Mouse (Mus musculus): ENCODE results near the gene Rem2.
A peak's percentile ranks its signal among the peaks of the same experiment; 100 is the strongest.

The Rem2 gene

DNA sequence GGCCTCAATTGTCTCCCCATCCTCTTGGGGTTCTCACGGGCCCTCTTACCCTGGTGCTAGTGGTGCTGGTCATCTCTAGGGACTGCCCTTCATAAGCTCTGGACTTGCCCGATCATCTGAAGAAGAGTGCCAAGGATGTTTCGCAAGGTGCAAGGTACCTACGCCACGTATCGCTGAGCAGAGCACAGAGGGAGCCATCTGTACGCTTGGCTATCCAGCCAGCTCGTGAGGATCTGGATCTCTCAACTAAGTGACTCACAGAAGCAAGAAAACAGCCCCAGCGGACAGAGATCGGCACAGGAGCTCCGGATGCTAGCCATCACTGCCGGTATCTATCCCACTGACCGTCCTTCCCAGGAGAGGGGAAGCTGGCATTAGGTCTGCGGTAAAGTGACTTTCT is 20.8 kb downstream of the Rem2 start:
- no peak for DNase-seq (ENCODE audit: low read depth, low spot score)
- no peaks in the 10 kb centered on the region for H3K27me3 ChIP-seq (ENCODE audit: control insufficient read depth, insufficient read depth, low read length, poor library complexity, severe bottlenecking)
- no peaks in the 10 kb centered on the region for H3K36me3 ChIP-seq (ENCODE audit: control insufficient read depth, insufficient read depth, low read length, poor library complexity, severe bottlenecking)

DNA sequence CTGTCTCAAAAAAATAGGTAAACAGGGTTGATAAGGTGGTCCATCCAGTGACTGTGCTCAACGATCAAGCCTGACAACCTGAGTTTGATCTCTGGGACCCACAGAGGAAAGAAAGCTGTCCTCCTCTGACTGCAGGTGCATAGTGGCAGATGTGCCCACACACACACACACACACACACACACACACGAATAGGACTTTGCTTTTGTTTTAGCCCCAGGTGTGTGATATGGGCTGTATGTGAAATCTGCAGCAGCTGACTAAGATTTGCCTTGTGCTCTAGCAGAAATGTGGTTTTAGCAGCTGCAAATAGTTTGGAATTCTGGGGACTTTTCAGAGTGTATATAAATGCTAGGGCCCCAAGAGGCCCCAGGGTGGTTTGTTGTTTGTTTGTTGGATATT is 23.4 kb downstream of the Rem2 start:
- H3K36me3 ChIP-seq (ENCODE audit: control insufficient read depth, insufficient read depth, low read length, poor library complexity, severe bottlenecking) = no peaks in the 10 kb centered on the region
- no peaks in the 10 kb centered on the region for H3K27me3 ChIP-seq (ENCODE audit: control insufficient read depth, insufficient read depth, low read length, poor library complexity, severe bottlenecking)
- no peak for DNase-seq (ENCODE audit: low read depth, low spot score)

DNA sequence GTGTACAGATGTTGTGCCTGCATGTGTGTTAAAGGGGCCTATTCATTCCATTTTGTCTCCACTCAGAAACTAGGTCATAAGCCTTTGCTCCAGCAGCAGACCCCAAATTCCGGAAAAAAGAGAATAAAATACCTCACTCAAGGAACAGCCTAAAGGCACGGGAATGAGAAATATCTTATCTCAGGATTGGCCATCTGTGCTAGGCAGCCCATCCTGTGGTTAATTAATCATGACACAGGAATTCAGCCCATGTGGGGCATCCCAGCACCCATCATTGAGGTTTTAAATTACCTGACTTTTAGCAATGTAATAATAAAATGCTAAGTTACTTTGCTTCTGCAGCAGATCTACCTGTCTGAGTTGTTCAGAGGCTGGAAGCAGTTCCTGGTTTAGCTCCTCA is 25.5 kb downstream of the Rem2 start:
- DNase-seq (ENCODE audit: low read depth, low spot score) = no peak
- Histone ChIP-seq H3K36me3 (ENCODE audit: control insufficient read depth, insufficient read depth, low read length, poor library complexity, severe bottlenecking) (no peaks in the 10 kb centered on the region), H3K27me3 (ENCODE audit: control insufficient read depth, insufficient read depth, low read length, poor library complexity, severe bottlenecking) (no peaks in the 10 kb centered on the region)

DNA sequence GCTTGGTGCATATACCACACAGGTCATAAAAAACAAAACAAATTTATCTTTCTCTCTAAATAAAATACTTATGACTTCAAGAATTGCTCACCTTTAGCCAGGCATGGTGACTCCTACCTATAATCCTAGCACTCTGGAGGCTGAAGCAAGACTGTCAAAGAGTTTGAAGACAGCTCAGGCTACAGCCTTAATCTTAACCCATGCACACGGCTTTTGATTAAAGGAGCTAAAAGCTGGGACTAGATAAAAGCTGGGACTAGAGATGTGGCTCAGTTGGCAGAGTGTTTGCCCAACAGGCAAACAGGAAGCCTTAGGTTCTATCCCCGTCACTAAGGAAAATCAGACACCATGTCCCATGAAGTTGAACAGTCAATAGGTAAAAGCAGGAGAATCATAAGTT is 27.2 kb downstream of the Rem2 start:
- no peak for DNase-seq (ENCODE audit: low read depth, low spot score)
- no peaks in the 10 kb centered on the region for H3K27me3 ChIP-seq (ENCODE audit: control insufficient read depth, insufficient read depth, low read length, poor library complexity, severe bottlenecking)
- peaks cover 9% of the 10 kb centered on the region for H3K36me3 ChIP-seq (ENCODE audit: control insufficient read depth, insufficient read depth, low read length, poor library complexity, severe bottlenecking)

DNA sequence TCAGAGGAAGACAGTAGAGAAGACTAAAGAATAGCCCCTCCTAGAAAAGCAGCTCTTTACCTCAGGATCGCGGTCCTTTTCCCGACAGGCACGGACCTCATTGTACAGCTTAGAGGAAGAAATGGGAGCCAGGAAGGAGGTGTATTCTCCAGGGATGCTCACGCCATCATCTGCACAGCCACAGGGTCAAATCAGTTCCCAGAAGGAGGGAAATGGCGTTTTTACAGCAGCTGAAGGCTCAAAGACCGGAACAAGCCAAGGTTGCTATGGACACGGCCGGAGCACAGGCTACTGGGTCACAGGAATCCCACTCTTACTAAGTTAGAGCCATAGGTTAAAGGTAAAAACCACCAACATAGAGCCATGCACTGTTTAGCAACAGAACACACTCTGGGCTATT is 33.9 kb downstream of the Rem2 start:
- no peak for DNase-seq (ENCODE audit: low read depth, low spot score)
- Histone ChIP-seq H3K27me3 (ENCODE audit: control insufficient read depth, insufficient read depth, low read length, poor library complexity, severe bottlenecking) (no peaks in the 10 kb centered on the region), H3K36me3 (ENCODE audit: control insufficient read depth, insufficient read depth, low read length, poor library complexity, severe bottlenecking) (peaks cover 25% of the 10 kb centered on the region)

DNA sequence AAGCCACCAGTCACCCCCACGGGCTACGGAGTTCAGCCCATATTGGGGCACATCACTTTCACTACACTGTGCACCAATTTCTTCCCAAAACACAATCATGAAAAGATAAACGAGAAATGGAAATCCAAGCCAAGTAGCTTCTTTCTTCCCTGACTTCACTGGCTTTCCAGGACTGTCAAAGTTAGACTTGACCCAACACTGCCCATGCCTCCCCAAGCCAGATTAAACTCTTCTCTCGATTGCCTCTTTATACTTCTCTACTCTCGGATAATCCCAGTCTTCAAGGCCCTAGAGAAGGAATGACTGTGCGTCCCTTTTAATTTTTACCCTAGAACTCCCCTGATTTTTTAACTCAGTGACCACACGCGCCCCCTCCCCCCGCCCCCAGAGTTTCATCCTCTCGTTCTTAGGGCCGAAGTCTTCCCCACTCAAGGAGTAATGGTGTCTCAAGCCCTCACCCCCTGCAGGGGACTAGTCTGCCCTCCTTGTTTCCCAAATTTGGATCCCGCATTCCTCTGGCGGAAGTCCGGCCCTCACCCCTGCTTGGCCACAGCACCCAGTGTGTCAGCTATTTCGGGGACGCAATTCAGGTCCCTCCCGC is 40.9 kb downstream of the Rem2 start:
- no peaks in the 10 kb centered on the region for H3K27me3 ChIP-seq (ENCODE audit: control insufficient read depth, insufficient read depth, low read length, poor library complexity, severe bottlenecking)
- no peak for DNase-seq (ENCODE audit: low read depth, low spot score)
- H3K36me3 ChIP-seq (ENCODE audit: control insufficient read depth, insufficient read depth, low read length, poor library complexity, severe bottlenecking) = peaks cover 6% of the 10 kb centered on the region

DNA sequence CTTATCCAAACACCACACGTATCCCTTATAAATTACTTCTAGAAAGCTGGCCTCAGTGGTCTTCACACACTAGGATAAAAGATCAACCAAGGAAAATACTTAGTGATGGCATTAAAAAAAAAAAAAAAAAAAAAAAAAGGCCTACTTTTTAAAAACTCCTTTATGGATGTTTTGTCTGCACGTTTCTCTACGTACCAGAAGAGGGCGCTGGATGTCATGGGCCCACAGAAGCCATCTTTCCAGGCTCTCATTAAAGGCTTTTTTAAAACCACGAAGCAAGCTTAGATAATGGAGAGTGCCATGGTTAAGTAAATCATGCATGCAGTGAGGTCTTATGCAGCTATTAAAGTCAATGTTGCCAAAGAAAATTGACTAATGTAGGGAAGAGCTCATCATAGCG is 47.7 kb downstream of the Rem2 start:
- Histone ChIP-seq H3K27me3 (ENCODE audit: control insufficient read depth, insufficient read depth, low read length, poor library complexity, severe bottlenecking) (no peaks in the 10 kb centered on the region), H3K36me3 (ENCODE audit: control insufficient read depth, insufficient read depth, low read length, poor library complexity, severe bottlenecking) (no peaks in the 10 kb centered on the region)
- peak; percentile 25 for DNase-seq (ENCODE audit: low read depth, low spot score)

DNA sequence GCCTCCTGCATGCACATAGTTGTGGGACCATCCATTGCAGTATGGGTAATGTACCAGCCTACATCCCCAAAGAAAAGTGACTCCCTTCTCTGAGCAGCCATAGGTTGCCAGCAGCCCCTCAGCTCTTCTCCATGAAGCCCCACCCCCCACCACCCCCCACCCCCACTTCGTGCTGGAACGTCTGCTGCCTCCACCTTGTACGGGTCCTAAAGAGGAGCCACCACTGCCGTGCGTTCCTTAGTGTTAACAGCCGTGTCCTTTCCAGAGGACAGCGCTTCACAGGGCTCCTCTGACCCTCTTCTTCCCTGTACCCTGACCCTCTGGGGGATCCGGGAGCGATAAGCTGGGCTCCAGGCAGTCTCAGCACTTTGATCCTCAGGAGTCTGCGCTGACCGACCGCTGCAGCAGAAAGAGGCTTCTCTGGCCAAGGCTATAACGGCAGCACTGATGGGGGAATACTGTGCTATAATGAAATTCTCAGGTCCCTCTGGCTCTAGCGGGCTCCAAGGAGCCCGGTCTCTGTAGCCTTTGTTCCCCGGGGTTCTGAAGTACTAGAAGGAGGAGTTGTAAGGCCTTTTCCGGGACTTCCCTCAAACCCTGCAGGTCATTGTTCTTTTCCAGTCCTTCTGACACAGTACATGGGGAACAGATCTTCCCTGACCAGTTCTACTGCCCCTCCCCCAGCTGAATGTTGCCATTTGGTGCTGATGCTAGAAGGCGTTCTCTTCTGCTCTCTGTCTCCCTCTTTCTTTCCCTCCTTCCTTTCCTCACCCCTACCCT is 51.5 kb downstream of the Rem2 start:
- H3K27me3 ChIP-seq (ENCODE audit: control insufficient read depth, insufficient read depth, low read length, poor library complexity, severe bottlenecking) = no peaks in the 10 kb centered on the region
- H3K36me3 ChIP-seq (ENCODE audit: control insufficient read depth, insufficient read depth, low read length, poor library complexity, severe bottlenecking) = no peaks in the 10 kb centered on the region
- DNase-seq (ENCODE audit: low read depth, low spot score) = no peak

DNA sequence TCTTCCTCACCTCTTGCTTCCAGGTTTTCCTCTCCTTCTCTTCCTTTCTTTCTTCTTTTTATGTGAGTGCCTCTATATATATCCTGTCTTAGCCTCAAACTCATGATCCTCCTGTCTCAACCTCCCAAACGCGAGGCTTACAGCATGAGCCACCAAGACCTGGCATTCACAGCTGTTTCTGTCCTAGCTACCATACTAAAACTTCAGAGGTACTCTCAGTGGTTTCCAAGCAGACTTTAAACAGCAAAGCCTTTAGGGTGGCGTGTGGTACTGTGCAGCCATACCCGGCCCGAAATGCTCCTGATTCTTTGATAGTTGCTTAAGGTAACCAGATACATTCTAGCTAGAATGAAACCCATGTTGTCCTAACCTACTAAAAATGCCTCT is 52.1 kb downstream of the Rem2 start:
- no peaks in the 10 kb centered on the region for H3K36me3 ChIP-seq (ENCODE audit: control insufficient read depth, insufficient read depth, low read length, poor library complexity, severe bottlenecking)
- H3K27me3 ChIP-seq (ENCODE audit: control insufficient read depth, insufficient read depth, low read length, poor library complexity, severe bottlenecking) = no peaks in the 10 kb centered on the region
- no peak for DNase-seq (ENCODE audit: low read depth, low spot score)

DNA sequence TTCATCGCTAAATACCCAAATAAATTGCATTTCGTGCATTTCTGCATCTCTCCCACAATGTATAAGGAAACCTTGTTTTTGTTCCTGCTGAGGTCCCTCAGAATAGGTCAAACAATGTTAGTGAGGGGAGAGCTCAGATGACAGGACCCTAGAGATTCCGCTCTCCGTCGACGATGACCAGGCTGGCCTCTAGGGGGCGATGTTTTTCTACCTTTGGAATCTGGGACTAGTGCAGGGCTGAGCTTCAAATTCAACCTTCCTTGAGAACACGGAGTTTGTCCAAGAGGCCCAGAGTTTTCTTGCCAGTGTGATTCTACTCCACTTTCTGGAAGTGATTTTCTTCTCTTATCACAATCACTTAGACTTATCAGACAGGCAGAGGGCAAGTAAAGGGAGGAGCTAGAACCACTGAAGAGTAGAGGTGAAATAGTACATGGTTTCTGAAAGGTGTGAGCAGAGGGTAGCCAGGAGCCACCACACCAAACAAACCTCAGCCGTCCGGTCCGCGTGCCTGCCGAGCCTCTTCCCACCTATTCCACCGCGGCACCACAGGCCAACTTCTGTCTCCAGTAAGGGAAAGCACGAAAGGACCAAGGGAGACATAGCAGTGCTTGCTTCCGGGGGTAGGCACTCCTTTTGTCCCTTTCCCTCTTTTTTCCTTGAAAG is 52.7 kb downstream of the Rem2 start:
- peak; percentile 83 for DNase-seq (ENCODE audit: low read depth, low spot score)
- Histone ChIP-seq H3K27me3 (ENCODE audit: control insufficient read depth, insufficient read depth, low read length, poor library complexity, severe bottlenecking) (no peaks in the 10 kb centered on the region), H3K36me3 (ENCODE audit: control insufficient read depth, insufficient read depth, low read length, poor library complexity, severe bottlenecking) (no peaks in the 10 kb centered on the region)
